Mouse (Mus musculus) midbrain, embryonic 13.5 days (tissue): ENCODE results near the gene Ahnak2. TPM values are rescaled to one million over a fixed set of nuclear protein-coding genes. Genes with fewer than 3 reads are reported as not detected.
"Not testable (repeated sequence)": the region's sequence is repeated elsewhere in the genome, so short reads cannot be mapped to it uniquely, and the experiment has no call there.

Experiments used
- ATAC-seq: fragments of 200-750 bp; cut with Nextera tagmentation; 2 replicates; pipeline ENCODE4 v1.8.0; 2017; ENCODE audit warnings: mild to moderate bottlenecking, moderate TSS enrichment, moderate library complexity
- H3K27ac ChIP-seq: fragments of 300-500 bp; sonication (generic); 2 replicates; pipeline ENCODE4 v1.5.1; 2015; ENCODE audit warnings: inconsistent platforms, mild to moderate bottlenecking, moderate library complexity
- H3K27me3 ChIP-seq: fragments of 300-500 bp; sonication (generic); 2 replicates; pipeline ENCODE4 v1.6.1; 2015; ENCODE audit warnings: mild to moderate bottlenecking, inconsistent platforms
- H3K36me3 ChIP-seq: fragments of 300-500 bp; sonication (generic); 2 replicates; pipeline ENCODE4 v1.6.1; 2015; ENCODE audit warnings: mild to moderate bottlenecking, inconsistent platforms
- H3K4me1 ChIP-seq: fragments of 300-500 bp; sonication (generic); replicated peaks from 2 replicates; pipeline ENCODE4 v1.6.1; 2015; ENCODE audit warnings: inconsistent platforms
- H3K4me2 ChIP-seq: fragments of 300-500 bp; sonication (generic); replicated peaks from 2 replicates; pipeline ENCODE4 v1.6.1; 2015; ENCODE audit warnings: moderate library complexity, mild to moderate bottlenecking, inconsistent platforms
- H3K4me3 ChIP-seq: fragments of 300-500 bp; sonication (generic); replicated peaks from 2 replicates; pipeline ENCODE4 v1.5.1; 2015; ENCODE audit warnings: mild to moderate bottlenecking, inconsistent platforms
- H3K9ac ChIP-seq: fragments of 300-500 bp; sonication (generic); replicated peaks from 2 replicates; pipeline ENCODE4 v1.6.1; 2015; ENCODE audit warnings: mild to moderate bottlenecking, inconsistent platforms
- H3K9me3 ChIP-seq: fragments of 300-500 bp; sonication (generic); 2 replicates; pipeline ENCODE4 v1.6.1; 2016; ENCODE audit warnings: mild to moderate bottlenecking, inconsistent platforms
- WGBS: fragments of 180-500 bp; shearing (Covaris S2); methylation state at CpG from one replicate; pipeline ENCODE4 v1.1.7; 2015; 5-methylcytosine and 5-hydroxymethylcytosine counted together
- polyA plus RNA-seq: library from polyadenylated mRNA; unstranded; fragments of >200 nt; fragmentation: Nextera tagmentation; extraction: Ambion mirVana; gene quantifications from 2 replicates; pipeline ENCODE4 v1.2.1, GENCODE M21; 2015

Ahnak2 gene
- polyA plus RNA-seq, 1 experiment from 2014 or later, result 0.31 TPM

GRCm38 (mm10) chr12:112816866-112817265 is 14.4 kb upstream of the Ahnak2 start:
- H3K4me3 ChIP-seq, H3K4me2 ChIP-seq, H3K4me1 ChIP-seq, H3K27me3 ChIP-seq, H3K9me3 ChIP-seq, ATAC-seq, H3K27ac ChIP-seq, H3K9ac ChIP-seq: not testable (repeated sequence)
- H3K36me3 ChIP-seq, result peaks cover 91% of the 10 kb centered on the region
- 84% methylated on average over 7 of the region's 7 CpGs for WGBS

GRCm38 (mm10) chr12:112816294-112816693 is 13.8 kb upstream of the Ahnak2 start:
- WGBS, result 58% methylated on average over 4 of the region's 4 CpGs
- peaks cover 91% of the 10 kb centered on the region for H3K36me3 ChIP-seq
- H3K9me3 ChIP-seq, result no peaks in the 10 kb centered on the region
- no peaks in the 10 kb centered on the region for H3K27me3 ChIP-seq
- no peak for ATAC-seq
- no peak overlapping the region for H3K9ac ChIP-seq
- H3K4me1 ChIP-seq, result peaks cover 2% of the 10 kb centered on the region; the same call in 1 of the 2 replicates
- H3K4me2 ChIP-seq, result no peak overlapping the region
- H3K27ac ChIP-seq, result no peak overlapping the region
- H3K4me3 ChIP-seq, result no peak overlapping the region

DNA sequence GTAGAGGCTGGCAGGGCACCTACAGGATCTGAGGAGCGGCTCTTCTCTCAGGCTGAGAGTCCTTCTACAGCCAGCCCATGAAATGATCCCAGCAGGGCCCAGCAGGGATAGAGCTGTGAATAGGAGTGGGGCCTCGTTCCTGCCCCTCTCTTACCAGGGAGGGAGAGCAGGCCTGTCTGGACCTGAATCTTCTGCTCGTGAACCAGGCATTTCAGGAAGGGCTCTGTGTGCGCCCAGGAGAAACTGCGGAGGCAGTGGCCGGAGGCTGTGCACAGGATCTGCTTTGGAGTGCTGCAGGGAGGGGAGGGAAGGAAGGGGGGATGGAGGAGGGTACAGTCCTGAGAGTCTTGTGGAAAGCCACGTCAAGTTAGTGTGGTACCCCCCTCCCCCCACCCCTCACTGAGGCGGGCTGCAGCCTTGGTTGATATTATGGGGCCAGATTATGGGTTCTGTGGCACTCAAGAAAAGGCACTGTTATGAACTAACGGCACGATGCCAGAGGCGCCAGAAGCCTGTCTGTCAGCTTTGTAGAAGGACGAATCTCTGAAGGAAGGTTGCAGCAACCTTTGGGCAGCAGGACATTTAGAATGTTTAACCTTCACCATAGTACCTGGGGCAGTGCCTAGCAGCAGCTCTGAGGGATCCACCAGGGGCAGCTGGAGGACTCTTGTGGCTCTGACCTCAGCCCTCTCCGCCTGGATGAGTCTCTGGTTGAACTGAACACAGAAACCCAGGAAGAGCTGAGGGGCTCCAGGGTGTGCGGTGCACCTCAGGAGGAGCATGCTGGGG is 12.4 kb upstream of the Ahnak2 start:
- no peak overlapping the region for H3K4me2 ChIP-seq
- no peak overlapping the region for H3K4me3 ChIP-seq
- 78% methylated on average over 14 of the region's 14 CpGs for WGBS
- ATAC-seq, result no peak
- H3K9ac ChIP-seq, result no peak overlapping the region
- H3K4me1 ChIP-seq, result peaks cover 7% of the 10 kb centered on the region
- no peak overlapping the region for H3K27ac ChIP-seq
- peaks cover 78% of the 10 kb centered on the region for H3K36me3 ChIP-seq
- no peaks in the 10 kb centered on the region for H3K9me3 ChIP-seq
- no peaks in the 10 kb centered on the region for H3K27me3 ChIP-seq

GRCm38 (mm10) chr12:112813370-112813769 is 10.9 kb upstream of the Ahnak2 start:
- no peak overlapping the region for H3K4me3 ChIP-seq
- ATAC-seq, result no peak
- 81% methylated on average over 7 of the region's 7 CpGs for WGBS

GRCm38 (mm10) chr12:112810092-112810885 is 7.8 kb upstream of the Ahnak2 start:
- H3K27me3 ChIP-seq, result peaks cover 10% of the 10 kb centered on the region
- 68% methylated on average over 19 of the region's 19 CpGs for WGBS
- H3K4me2 ChIP-seq, result peak overlapping the region; percentile 97
- no peak overlapping the region for H3K27ac ChIP-seq
- ATAC-seq, result no peak
- H3K36me3 ChIP-seq, result peaks cover 40% of the 10 kb centered on the region
- no peaks in the 10 kb centered on the region for H3K9me3 ChIP-seq
- H3K4me1 ChIP-seq, result peaks cover 23% of the 10 kb centered on the region
- H3K9ac ChIP-seq, result peak overlapping the region; percentile 83; the same call in 1 of the 2 replicates
- H3K4me3 ChIP-seq, result peak overlapping the region; percentile 69

More at GRCm38 (mm10) chr12:112813370-112813769, 10.9 kb upstream of the Ahnak2 start:
- Histone ChIP-seq H3K9ac (no peak overlapping the region), H3K4me1 (peaks cover 18% of the 10 kb centered on the region), H3K27me3 (no peaks in the 10 kb centered on the region), H3K36me3 (peaks cover 63% of the 10 kb centered on the region), H3K4me2 (no peak overlapping the region), H3K27ac (no peak overlapping the region), H3K9me3 (no peaks in the 10 kb centered on the region)

DNA sequence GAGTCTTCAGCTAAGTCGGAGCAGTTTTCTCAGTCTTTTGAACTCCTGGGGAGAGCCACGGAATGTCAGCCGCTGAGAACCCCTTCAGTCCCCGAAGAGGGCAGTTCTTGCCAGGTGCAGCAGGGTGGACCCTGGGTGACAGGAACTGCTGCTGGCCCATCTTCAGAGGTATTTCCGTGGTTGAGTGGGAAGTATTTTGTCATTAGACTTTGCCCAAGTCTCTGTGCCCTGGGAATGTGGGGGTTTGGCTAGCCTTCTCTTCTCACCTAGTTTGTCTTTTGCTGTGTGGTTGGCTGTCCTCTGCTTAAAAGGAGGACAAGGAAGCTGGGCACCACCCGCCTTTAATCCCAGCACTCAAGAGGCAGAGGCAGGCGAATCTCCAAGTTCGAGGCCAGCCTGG is 7.2 kb upstream of the Ahnak2 start:
- Histone ChIP-seq H3K4me2 (peak overlapping the region; percentile 97), H3K36me3 (peaks cover 34% of the 10 kb centered on the region), H3K27ac (no peak overlapping the region), H3K9ac (peak overlapping the region; percentile 83), H3K9me3 (no peaks in the 10 kb centered on the region), H3K4me1 (peaks cover 23% of the 10 kb centered on the region), H3K4me3 (peak overlapping the region; percentile 69), H3K27me3 (peaks cover 11% of the 10 kb centered on the region)
- 21% methylated on average over 8 of the region's 8 CpGs for WGBS
- ATAC-seq, result no peak

- H3K27ac ChIP-seq, result peak within 1 kb of the TSS; percentile 84
- H3K4me1 ChIP-seq, result peaks cover 23% of the 10 kb centered on the region
- peak; percentile 95 for ATAC-seq
- H3K36me3 ChIP-seq, result peaks cover 25% of the 10 kb centered on the region
- H3K27me3 ChIP-seq, result peaks cover 17% of the 10 kb centered on the region
- H3K4me3 ChIP-seq, result peak within 1 kb of the TSS; percentile 69
- peak within 1 kb of the TSS; percentile 83 for H3K9ac ChIP-seq
- H3K4me2 ChIP-seq, result peak within 1 kb of the TSS; percentile 97
- no peaks in the 10 kb centered on the region for H3K9me3 ChIP-seq
- WGBS, result under 1% methylated on average over 64 of the region's 64 CpGs
These were observed 6.3 kb upstream of the Ahnak2 start, which contains the start of gene Clba1 for GRCm38 (mm10) chr12:112808587-112809364. Gene Clba1 (plus strand): TSS chr12:112808937.

- ATAC-seq, result peak; percentile 55
- peaks cover 19% of the 10 kb centered on the region for H3K36me3 ChIP-seq
- peaks cover 23% of the 10 kb centered on the region for H3K27me3 ChIP-seq
- peak overlapping the region; percentile 84 for H3K27ac ChIP-seq
- peak overlapping the region; percentile 69 for H3K4me3 ChIP-seq
- H3K9me3 ChIP-seq, result no peaks in the 10 kb centered on the region
- peak overlapping the region; percentile 83 for H3K9ac ChIP-seq
- 60% methylated on average over 5 of the region's 5 CpGs for WGBS
- peaks cover 23% of the 10 kb centered on the region for H3K4me1 ChIP-seq
- H3K4me2 ChIP-seq, result peak overlapping the region; percentile 97
These were observed 5.7 kb upstream of the Ahnak2 start for GRCm38 (mm10) chr12:112808212-112808586.

- H3K27me3 ChIP-seq, result peaks cover 25% of the 10 kb centered on the region
- WGBS, result 73% methylated on average over 4 of the region's 4 CpGs
- peak overlapping the region; percentile 83; the same call in 1 of the 2 replicates for H3K9ac ChIP-seq
- peak overlapping the region; percentile 97; the same call in 1 of the 2 replicates for H3K4me2 ChIP-seq
- H3K4me3 ChIP-seq, result peak overlapping the region; percentile 69; the same call in 1 of the 2 replicates
- peaks cover 15% of the 10 kb centered on the region for H3K36me3 ChIP-seq
- 0 out of 2 replicates have a peak, but pooled peaks have one; percentile 0 for ATAC-seq
- no peaks in the 10 kb centered on the region for H3K9me3 ChIP-seq
- no peak overlapping the region for H3K27ac ChIP-seq
- peaks cover 23% of the 10 kb centered on the region for H3K4me1 ChIP-seq
These were observed 5.3 kb upstream of the Ahnak2 start for GRCm38 (mm10) chr12:112807796-112808195.

DNA sequence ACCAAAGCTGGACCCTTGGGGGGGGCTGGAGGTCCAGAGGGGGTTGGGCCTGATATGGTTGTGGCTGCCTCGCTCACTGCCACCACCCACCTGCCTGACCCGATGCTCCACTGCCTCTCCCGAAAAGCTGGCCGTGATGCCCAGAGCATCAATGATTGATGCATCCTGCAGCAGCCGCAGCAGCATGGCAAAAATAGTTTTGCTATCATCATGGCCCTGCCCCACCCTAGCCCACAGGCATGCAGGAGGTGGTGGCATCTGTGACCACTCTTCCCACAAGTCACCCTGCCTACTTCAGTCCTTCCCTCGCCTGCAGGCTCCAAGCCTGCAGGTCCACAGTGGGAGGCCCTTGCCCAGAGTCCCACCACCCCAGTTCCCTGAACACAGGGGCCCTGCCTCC is 3.6 kb upstream of the Ahnak2 start:
- Histone ChIP-seq H3K27ac (no peak overlapping the region), H3K4me3 (no peak overlapping the region), H3K4me2 (no peak overlapping the region), H3K36me3 (no peaks in the 10 kb centered on the region), H3K27me3 (peaks cover 43% of the 10 kb centered on the region), H3K4me1 (peaks cover 32% of the 10 kb centered on the region), H3K9me3 (no peaks in the 10 kb centered on the region), H3K9ac (0 out of 2 replicates have a peak overlapping the region, but pooled peaks have one; percentile 19)
- ATAC-seq, result no peak
- 76% methylated on average over 6 of the region's 6 CpGs for WGBS

GRCm38 (mm10) chr12:112804046-112804445 is 1.6 kb upstream of the Ahnak2 start:
- 54% methylated on average over 13 of the region's 13 CpGs for whole genome bisulfite sequencing

More at GRCm38 (mm10) chr12:112804046-112804445, 1.6 kb upstream of the Ahnak2 start:
- Histone ChIP-seq H3K4me2 (no peak overlapping the region), H3K36me3 (no peaks in the 10 kb centered on the region), H3K4me3 (no peak overlapping the region), H3K27ac (no peak overlapping the region), H3K27me3 (peaks cover 56% of the 10 kb centered on the region), H3K4me1 (peaks cover 17% of the 10 kb centered on the region), H3K9me3 (no peaks in the 10 kb centered on the region), H3K9ac (no peak overlapping the region)
- no peak for ATAC-seq
